Mouse (Mus musculus) G1E (cell line): ENCODE results near the gene Aebp2.

Source experiments
- CTCF ChIP-seq: IDR thresholded peaks from 2 replicates; pipeline ENCODE4 v1.5.1; 2012; ENCODE audit warnings: low read depth, low read length, inconsistent platforms, mixed read lengths
- GATA1 ChIP-seq: IDR thresholded peaks from 2 replicates; pipeline ENCODE4 v1.6.1; 2012; ENCODE audit warnings: borderline replicate concordance, low read length, inconsistent platforms, mixed read lengths
- GATA2 ChIP-seq: IDR thresholded peaks from 2 replicates; pipeline ENCODE4 v1.6.1; 2012; ENCODE audit warnings: low read depth, low read length, inconsistent platforms, borderline replicate concordance
- POLR2AphosphoS5 ChIP-seq: IDR thresholded peaks from 2 replicates; pipeline ENCODE4 v1.6.1; 2012; ENCODE audit warnings: low read depth, low read length, inconsistent platforms; ENCODE audit not compliant: insufficient replicate concordance

GRCm38 (mm10) chr6:140606534-140606933 lies 15.9 kb upstream of the Aebp2 start:
- TF ChIP-seq GATA2: no peak
- TF ChIP-seq CTCF: no peak
- TF ChIP-seq GATA1: no peak
- no peak for TF ChIP-seq POLR2AphosphoS5
